Mouse (Mus musculus) spleen, adult 2 months (tissue): ENCODE results near the gene H2afz. TPM values are rescaled to one million over a fixed set of nuclear protein-coding genes. Genes with fewer than 3 reads are reported as not detected.
"Not testable (repeated sequence)": the region's sequence is repeated elsewhere in the genome, so short reads cannot be mapped to it uniquely, and the experiment has no call there.

ENCODE experiments used
- DNase-seq, 2 experiments: peaks; one replicate each; pipeline versions ENCODE4 v3.0.0 to v3.0.0-alpha.2; 2012 to 2021; ENCODE audit warnings: low spot score in 2 of 2, low read depth in 1 of 2
- H3K27ac ChIP-seq: fragments of 200-500 bp; 2 replicates; pipeline ENCODE4 v1.5.1; 2012; ENCODE audit warnings: low read length, inconsistent platforms; ENCODE audit not compliant: insufficient read depth
- H3K27me3 ChIP-seq: fragments of 200-500 bp; 2 replicates; pipeline ENCODE4 v1.6.1; 2012; ENCODE audit warnings: mild to moderate bottlenecking, moderate library complexity, low read length, inconsistent platforms; ENCODE audit not compliant: control insufficient read depth, insufficient read depth
- H3K36me3 ChIP-seq: fragments of 200-500 bp; 2 replicates; pipeline ENCODE4 v1.6.1; 2012; ENCODE audit warnings: mild to moderate bottlenecking, low read length, inconsistent platforms; ENCODE audit not compliant: control insufficient read depth, insufficient read depth
- H3K4me1 ChIP-seq: fragments of 200-500 bp; 2 replicates; pipeline ENCODE4 v1.6.1; 2011; ENCODE audit warnings: inconsistent platforms; ENCODE audit not compliant: control insufficient read depth, insufficient read depth, insufficient read length
- H3K4me3 ChIP-seq: fragments of 200-500 bp; 2 replicates; pipeline ENCODE4 v1.5.1; 2011; ENCODE audit warnings: mild to moderate bottlenecking, inconsistent platforms; ENCODE audit not compliant: insufficient read depth, insufficient read length; ENCODE audit errors: extremely low read depth
- CTCF ChIP-seq: fragments of 200-500 bp; IDR thresholded peaks from 2 replicates; pipeline ENCODE4 v1.5.1; 2011; ENCODE audit warnings: mild to moderate bottlenecking, inconsistent platforms; ENCODE audit not compliant: insufficient read depth, insufficient read length, insufficient replicate concordance; ENCODE audit errors: extremely low read depth
- POLR2A ChIP-seq: fragments of 200-500 bp; IDR thresholded peaks from 2 replicates; pipeline ENCODE4 v1.6.1; 2011; ENCODE audit warnings: low read depth, low read length, inconsistent platforms
- WGBS: fragments of 180-500 bp; shearing (Covaris S2); methylation state at CpG from one replicate; pipeline ENCODE4 v1.1.7; 2018; 5-methylcytosine and 5-hydroxymethylcytosine counted together
- polyA plus RNA-seq: library from polyadenylated mRNA; depleted of rRNA; stranded (reverse); fragments of >200 nt; gene quantifications from 2 replicates; pipeline ENCODE4 v1.2.3, GENCODE M21; 2012

Gene H2afz
- polyA plus RNA-seq, 1 experiment: 452 TPM

DNA sequence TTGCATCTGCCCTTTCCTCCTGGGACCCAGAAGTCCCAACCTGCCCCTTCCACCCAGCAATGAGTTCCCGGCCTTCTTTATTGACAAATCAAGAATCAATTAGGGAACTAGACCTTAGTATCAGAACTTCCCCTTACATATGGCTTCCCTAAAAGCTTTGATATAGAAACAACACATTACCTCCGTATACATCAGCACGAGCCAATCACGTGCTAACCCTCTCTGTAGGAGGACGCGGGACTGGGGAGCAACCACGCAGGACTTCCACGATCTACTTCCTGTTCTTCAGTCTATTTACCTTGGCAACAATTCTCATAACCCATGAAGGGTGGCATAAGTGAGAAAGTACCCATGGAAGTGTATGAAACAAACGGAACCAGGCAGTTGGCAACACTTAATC is 15.9 kb upstream of the H2afz start:
- TF ChIP-seq POLR2A (no peak), CTCF (no peak)
- no peak overlapping the region for H3K27ac ChIP-seq
- H3K27me3 ChIP-seq: no peaks in the 10 kb centered on the region
- no peak overlapping the region for H3K4me3 ChIP-seq
- WGBS: 71% methylated on average over 9 of the region's 9 CpGs
- H3K4me1 ChIP-seq: no peaks in the 10 kb centered on the region
- no peak for DNase-seq
- no peaks in the 10 kb centered on the region for H3K36me3 ChIP-seq

DNA sequence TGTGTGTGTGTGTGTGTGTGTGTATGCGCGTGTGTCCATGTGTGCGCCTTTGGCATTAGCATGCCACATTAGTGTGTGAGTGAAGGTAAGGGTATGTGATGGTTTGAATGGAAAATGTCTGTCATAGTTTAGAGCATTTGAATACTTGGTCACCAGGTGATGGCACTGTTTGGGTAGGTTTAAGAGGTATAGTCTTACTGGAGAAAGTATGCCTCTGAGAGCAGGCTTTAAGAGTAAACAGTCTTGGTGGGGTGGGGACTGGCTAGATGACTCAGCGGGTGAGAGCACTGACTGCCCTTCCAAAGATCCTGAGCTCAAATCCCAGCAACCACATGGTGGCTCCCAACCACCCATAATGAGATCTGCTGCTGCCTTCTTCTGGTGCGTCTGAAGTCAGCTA is 14.6 kb upstream of the H2afz start:
- H3K27ac ChIP-seq: no peak overlapping the region
- no peaks in the 10 kb centered on the region for H3K27me3 ChIP-seq
- H3K4me1 ChIP-seq: no peaks in the 10 kb centered on the region
- no peak for DNase-seq
- no peak overlapping the region for H3K4me3 ChIP-seq
- no peaks in the 10 kb centered on the region for H3K36me3 ChIP-seq
- TF ChIP-seq CTCF: no peak
- no peak for TF ChIP-seq POLR2A
- 95% methylated on average over 5 of the region's 5 CpGs for WGBS

DNA sequence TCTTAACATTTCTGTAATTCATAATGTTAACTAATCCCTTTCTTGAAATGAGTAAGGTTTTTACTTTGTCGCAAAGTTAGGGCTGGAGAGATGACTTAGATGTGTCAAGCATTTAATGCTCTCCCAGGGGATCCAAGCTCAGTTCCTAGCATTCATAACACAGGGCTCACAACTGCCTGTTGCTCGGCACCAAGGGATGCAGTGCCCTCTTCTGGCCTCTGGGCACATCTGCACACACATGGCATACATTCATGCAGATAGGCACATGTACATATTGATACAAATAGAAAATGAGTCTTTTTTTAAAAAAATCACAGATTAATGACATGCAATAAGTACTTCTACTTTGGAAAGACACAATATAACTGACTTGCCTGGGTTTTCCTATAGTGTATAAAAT is 13.1 kb upstream of the H2afz start:
- no peak overlapping the region for H3K4me3 ChIP-seq
- TF ChIP-seq POLR2A: no peak
- no peak for TF ChIP-seq CTCF
- no peaks in the 10 kb centered on the region for H3K27me3 ChIP-seq
- no peak overlapping the region for H3K27ac ChIP-seq
- no peaks in the 10 kb centered on the region for H3K36me3 ChIP-seq
- WGBS: 88% methylated on average over 2 of the region's 2 CpGs
- H3K4me1 ChIP-seq: no peaks in the 10 kb centered on the region
- no peak for DNase-seq

DNA sequence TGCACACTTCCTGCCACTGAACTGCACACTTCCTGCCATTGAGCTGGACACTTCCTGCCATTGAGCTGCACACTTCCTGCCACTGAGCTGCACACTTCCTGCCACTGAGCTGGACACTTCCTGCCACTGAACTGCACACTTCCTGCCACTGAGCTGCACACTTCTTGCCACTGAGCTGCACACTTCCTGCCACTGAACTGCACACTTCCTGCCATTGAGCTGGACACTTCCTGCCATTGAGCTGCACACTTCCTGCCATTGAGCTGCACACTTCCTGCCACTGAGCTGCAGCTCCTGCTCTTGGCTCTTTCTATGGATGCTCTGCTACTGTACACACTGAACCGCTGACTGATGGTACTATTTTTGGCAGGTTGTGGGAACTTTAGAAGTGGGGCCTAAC is 11.3 kb upstream of the H2afz start:
- H3K36me3 ChIP-seq, H3K4me1 ChIP-seq, H3K4me3 ChIP-seq, H3K27me3 ChIP-seq, DNase-seq: not testable (repeated sequence)
- WGBS: 84% methylated on average over 1 of the region's 1 CpGs
- peak overlapping the region; percentile 57 for H3K27ac ChIP-seq

DNA sequence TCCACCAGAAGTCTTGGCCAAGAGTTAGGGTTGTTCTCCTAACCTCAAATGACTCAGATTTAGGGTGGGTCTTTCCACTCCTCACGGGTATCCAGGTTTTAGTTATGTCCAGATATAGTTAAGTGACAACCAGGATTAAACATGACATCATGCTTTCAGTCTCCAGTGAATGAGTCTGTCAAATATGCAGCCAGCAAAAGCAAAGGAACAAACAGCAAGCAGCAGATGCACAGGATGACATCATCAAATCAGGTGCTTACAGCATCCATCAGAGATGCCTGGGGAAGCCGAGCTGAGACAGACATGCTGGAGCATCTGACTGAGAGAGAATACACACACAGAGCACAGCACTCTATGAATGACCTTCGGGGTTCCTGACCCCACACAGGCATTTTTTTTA is 9.0 kb upstream of the H2afz start:
- TF ChIP-seq CTCF: no peak
- no peak for TF ChIP-seq POLR2A
- 81% methylated on average over 3 of the region's 3 CpGs for WGBS
- Histone ChIP-seq H3K27me3 (no peaks in the 10 kb centered on the region), H3K4me1 (peaks cover under 1% of the 10 kb centered on the region; the same call in 1 of the 2 replicates), H3K4me3 (no peak overlapping the region), H3K36me3 (no peaks in the 10 kb centered on the region), H3K27ac (no peak overlapping the region)
- no peak for DNase-seq

DNA sequence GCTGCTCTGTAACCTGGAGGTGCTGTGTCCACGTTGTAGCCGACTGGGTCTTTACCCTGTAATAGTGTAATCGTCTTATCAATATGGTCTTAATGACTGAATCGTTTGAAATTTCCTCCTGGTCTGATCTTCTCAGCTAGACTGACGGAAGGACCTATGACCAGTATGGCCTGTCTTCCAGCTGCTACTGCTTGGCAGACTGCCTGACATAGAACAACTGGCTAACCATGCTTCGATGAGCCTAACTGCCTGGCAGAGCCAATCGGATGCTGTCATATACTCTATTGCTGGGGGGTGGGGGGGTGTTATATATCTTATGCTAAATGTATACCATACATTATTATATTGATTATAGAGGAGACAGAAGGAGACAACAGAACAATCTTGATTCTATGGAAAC is 8.2 kb upstream of the H2afz start:
- TF ChIP-seq CTCF (no peak), POLR2A (no peak)
- Histone ChIP-seq H3K27me3 (no peaks in the 10 kb centered on the region), H3K4me3 (no peak overlapping the region), H3K4me1 (peaks cover 2% of the 10 kb centered on the region; the same call in 1 of the 2 replicates), H3K36me3 (no peaks in the 10 kb centered on the region), H3K27ac (no peak overlapping the region)
- no peak for DNase-seq
- WGBS: 86% methylated on average over 7 of the region's 7 CpGs

DNA sequence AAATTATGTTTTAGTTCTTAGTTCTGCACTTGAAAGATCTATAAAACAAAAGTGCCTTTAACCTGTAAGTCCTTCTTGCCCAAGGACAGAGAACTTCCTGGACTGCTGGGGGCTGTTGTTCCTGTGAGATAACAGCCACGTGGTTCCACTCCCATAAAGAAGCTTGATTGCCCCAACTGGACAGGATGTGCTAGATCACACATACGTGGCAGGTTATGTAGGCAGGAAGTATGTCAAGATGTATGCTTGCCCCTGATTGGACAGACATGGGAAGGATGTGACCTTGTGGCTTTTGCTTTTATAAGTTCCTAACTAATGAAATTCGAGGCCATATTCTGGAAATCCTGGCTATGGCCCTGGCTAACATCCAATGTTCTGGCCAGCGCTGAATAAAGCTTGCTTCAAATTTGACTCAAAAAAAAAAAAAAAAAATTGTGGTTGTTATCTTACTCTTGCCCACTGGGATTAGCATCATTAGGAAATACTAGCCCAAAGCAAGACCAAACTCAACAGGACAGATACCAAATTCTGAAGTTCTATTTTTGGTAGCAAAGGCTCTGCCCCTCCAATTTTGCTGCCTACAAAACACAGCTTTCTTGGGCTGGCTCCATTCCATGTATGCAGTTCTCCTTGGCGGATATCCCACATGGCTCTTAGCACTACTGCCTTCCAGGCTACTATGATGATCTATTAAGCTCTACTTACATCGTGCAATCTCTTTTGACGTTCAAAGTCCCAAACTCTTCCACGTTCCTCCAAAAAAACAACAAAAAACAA is 3.7 kb upstream of the H2afz start:
- H3K4me1 ChIP-seq: peaks cover 2% of the 10 kb centered on the region; the same call in 1 of the 2 replicates
- no peaks in the 10 kb centered on the region for H3K36me3 ChIP-seq
- no peak overlapping the region for H3K27ac ChIP-seq
- no peaks in the 10 kb centered on the region for H3K27me3 ChIP-seq
- WGBS: 59% methylated on average over 8 of the region's 8 CpGs
- no peak overlapping the region for H3K4me3 ChIP-seq
- TF ChIP-seq POLR2A: no peak
- no peak for TF ChIP-seq CTCF
- DNase-seq: no peak
